Mouse (Mus musculus) liver, adult (tissue): Measurements from ENCODE around the gene Oprm1.

Experiments
- GATA4 ChIP-seq: IDR thresholded peaks from 2 replicates; pipeline ENCODE4 v1.6.1; 2014; ENCODE audit warnings: mild to moderate bottlenecking, low read length; ENCODE audit not compliant: insufficient replicate concordance

Oprm1 gene

GRCm38 (mm10) chr10:7047919-7048291 is 289.6 kb downstream of the Oprm1 start:
- TF ChIP-seq GATA4, result no peak

GRCm38 (mm10) chr10:7049901-7050300 is 291.6 kb downstream of the Oprm1 start:
- TF ChIP-seq GATA4, result no peak

- no peak for TF ChIP-seq GATA4
Measured at GRCm38 (mm10) chr10:7052315-7053017, 294.2 kb downstream of the Oprm1 start, which contains the start of gene Ipcef1. Gene Ipcef1, minus strand, starts transcription at chr10:7052478.

- no peak for TF ChIP-seq GATA4
Measured at GRCm38 (mm10) chr10:7054560-7055205, 296.4 kb downstream of the Oprm1 start.

GRCm38 (mm10) chr10:7057546-7057945 is 299.2 kb downstream of the Oprm1 start:
- no peak for TF ChIP-seq GATA4

GRCm38 (mm10) chr10:7060326-7060725 is 302.0 kb downstream of the Oprm1 start:
- TF ChIP-seq GATA4, result no peak

GRCm38 (mm10) chr10:7062993-7063392 is 304.7 kb downstream of the Oprm1 start:
- TF ChIP-seq GATA4, result no peak

- no peak for TF ChIP-seq GATA4
Measured at GRCm38 (mm10) chr10:7063752-7064457, 305.6 kb downstream of the Oprm1 start.

GRCm38 (mm10) chr10:7068608-7069007 is 310.3 kb downstream of the Oprm1 start:
- no peak for TF ChIP-seq GATA4

- no peak for TF ChIP-seq GATA4
Measured at GRCm38 (mm10) chr10:7069090-7069489, 310.8 kb downstream of the Oprm1 start.

- no peak for TF ChIP-seq GATA4
Measured at GRCm38 (mm10) chr10:7070100-7070835, 312.0 kb downstream of the Oprm1 start.

GRCm38 (mm10) chr10:7070924-7071323 is 312.6 kb downstream of the Oprm1 start:
- TF ChIP-seq GATA4, result no peak

GRCm38 (mm10) chr10:7074231-7074630 is 315.9 kb downstream of the Oprm1 start:
- TF ChIP-seq GATA4, result no peak

GRCm38 (mm10) chr10:7075661-7076060 is 317.4 kb downstream of the Oprm1 start:
- TF ChIP-seq GATA4, result no peak

GRCm38 (mm10) chr10:7076201-7076600 is 317.9 kb downstream of the Oprm1 start:
- no peak for TF ChIP-seq GATA4

- TF ChIP-seq GATA4, result no peak
Measured at GRCm38 (mm10) chr10:7076662-7077211, 318.4 kb downstream of the Oprm1 start.

GRCm38 (mm10) chr10:7077389-7077808 is 319.1 kb downstream of the Oprm1 start:
- no peak for TF ChIP-seq GATA4
